Mouse (Mus musculus) urinary bladder, postnatal 14 days (tissue): ENCODE data around the gene Ptpn13.

Source experiments
- DNase-seq: peaks from one replicate; pipeline ENCODE4 v3.0.0; 2021; ENCODE audit warnings: low spot score

The Ptpn13 gene

DNA sequence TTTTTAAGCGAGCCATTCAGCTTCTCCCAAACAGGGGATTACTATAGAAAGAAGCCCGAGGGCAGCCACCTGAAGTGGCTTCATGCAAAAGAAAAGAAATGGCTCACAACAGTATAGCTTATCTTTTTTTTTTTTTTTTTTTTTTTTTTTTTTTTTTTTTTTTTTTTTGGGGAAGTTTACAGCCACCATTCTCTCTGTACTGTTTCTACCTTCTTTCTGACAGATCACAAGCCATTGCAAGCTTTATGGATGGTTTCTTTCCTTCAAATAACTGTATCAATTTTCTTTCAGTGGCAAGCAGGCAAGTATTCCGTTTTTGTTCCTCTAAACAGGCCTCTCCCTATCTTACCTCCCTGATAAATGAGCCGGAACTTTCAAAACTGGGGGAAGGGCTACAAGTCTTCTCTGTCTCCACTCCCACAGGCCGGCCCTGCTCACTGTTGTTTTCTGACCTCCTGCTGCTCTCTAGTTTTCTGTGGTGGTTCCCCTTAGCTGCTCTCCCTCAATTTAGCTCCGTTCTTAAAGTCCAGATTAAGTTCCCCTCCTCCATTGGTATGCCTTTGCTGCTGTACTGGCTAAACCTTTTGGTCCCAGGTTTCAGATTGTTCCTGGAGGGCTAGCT lies 1.6 kb upstream of the Ptpn13 start:
- no peak for DNase-seq

- DNase-seq, result no peak
Observed at GRCm38 (mm10) chr5:103423927-103424315, 1.1 kb upstream of the Ptpn13 start.

- peak; percentile 42 for DNase-seq
Observed at GRCm38 (mm10) chr5:103425363-103426031, 505 bp downstream of the Ptpn13 start.

DNA sequence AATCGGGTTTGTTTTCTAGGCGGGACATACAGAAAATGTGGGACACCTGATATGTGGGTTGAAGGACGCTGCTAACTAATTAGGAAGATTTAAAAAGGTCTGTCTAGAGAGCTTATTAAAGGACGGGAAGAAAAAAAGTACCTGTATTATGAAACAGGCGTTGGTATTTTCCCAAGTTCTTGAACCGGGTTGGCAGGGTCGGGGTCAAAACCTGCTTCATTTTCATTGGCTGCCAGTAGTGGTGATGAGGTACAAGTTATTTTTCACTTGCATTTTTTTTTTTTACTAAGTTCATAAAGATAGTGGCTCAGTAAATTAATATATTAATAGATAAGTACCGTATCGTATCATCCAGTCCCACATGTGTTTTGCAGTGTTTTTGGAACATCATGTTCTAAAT lies 1.3 kb downstream of the Ptpn13 start:
- no peak for DNase-seq

DNA sequence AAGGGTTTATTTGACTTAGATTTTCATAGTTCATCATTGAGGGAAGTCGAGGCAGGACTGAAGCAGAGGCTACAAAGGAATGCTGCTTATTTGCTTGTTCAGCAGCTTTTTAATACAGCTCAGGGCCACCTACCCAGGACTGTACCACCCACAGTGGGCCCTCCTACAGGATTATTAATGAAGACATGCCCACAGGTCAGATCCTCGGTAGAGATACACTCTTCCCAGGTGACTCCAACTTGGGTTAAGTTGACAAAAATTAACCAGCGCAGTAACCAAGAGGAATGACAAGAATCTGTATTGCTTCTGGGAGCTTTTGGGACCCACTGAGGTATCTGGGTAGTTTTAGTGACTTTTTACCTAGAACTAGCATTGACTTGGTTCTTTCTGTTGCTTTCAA lies 6.0 kb downstream of the Ptpn13 start:
- no peak for DNase-seq

- DNase-seq, result no peak
Observed at GRCm38 (mm10) chr5:103431479-103431878, 6.5 kb downstream of the Ptpn13 start.

DNA sequence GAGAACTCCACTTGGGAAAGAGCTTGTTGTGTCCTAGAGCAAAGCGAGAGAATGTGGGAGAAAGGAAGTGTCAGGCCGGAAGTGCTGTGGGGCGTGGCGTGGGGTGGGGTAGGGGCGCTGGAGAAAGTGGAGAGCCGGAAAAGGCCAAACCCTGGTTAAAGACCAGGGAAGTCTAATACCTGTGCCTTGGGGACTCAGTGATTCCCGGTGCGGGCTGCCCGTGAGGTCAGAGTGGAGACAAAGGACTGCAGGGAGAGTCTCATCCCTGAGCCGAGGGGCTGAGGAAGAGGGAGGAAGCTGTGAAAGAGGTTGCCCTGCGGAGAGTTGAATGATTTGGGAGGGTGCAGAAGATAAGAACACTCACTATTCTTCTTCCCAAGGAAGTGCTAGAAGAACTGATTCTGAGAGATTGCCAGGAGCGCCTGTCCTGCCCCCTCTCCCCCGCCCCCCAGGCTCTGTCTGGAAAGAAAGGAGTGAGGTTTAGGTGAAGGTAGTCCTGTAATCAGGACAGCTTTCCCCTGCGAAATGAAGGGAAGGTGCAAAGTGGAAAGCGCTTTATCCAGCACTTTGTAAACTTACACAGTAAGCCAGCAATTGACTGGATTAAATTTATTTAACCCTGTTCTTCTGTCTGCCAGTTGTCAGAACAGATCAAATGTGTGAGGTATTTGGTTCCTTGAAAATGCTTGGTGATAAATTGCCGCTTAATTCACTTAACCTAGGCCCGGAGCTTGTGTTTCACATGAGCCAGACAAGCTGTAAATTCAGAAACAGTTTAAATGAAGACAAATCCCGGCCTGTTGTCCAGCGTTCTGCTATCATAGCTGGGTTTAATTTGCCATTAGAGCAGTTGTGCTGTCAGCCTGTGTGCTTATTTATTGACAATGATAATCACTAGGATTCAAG lies 11.3 kb downstream of the Ptpn13 start:
- DNase-seq, result peak; percentile 66

GRCm38 (mm10) chr5:103437714-103438113 lies 12.7 kb downstream of the Ptpn13 start:
- no peak for DNase-seq

DNA sequence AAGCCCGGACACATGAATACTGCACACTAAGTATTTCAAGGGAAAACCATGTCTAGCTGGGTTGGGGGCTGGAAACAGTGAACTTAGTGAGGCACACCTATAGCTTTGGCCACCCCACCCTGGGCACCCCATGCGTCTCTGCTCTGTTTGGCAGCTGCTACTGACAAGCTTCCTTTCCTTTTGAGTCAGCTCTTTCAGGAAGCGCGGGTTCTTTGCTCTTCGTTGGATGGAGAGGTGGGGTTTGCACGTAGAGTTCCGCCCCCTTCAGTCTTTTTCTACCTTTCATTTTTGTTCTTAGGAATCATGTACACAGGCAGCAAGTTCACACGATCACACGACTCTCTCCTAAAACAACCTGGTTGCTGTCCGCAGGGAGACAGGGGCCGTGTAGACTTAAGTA lies 14.2 kb downstream of the Ptpn13 start:
- DNase-seq, result no peak

DNA sequence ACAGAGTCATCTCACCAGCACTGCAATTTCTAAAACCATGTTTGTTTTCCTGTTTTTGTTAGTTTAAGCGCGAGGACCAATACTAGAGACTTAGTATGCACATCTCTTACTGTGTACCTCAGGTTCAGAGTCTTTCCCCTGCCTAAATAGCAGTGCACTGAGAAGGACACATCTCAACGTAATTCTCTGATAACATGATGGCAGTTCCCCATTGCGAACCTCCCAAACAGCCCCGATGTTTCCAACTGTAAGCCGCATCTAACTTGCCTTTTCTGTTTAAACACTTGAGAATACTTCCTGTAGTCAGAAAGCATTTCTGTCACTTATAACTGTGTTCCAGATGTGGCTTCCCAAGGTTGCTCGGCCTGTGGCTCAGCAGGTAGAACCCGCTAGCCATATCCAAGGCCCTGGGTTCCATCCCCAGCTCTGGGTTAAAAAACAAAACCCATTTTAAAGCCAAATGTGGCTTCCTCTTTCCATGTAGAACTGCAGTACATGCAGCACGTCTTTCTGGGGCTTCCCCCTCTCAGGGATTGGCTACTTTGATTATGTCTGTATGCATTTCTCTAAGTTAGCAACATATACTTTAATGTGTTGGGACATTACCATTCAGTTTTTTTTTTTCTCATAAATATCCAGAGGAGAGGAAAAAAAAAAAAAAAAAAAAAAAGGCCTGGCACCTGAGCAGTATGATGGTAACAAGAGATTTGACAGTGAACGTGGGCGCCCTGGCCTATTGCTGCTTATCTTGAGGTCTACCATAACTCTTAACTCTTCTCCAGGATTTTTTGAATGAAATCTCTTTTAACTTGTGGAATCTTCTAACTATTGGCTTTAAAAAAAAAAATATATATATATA lies 15.7 kb downstream of the Ptpn13 start:
- no peak for DNase-seq

DNA sequence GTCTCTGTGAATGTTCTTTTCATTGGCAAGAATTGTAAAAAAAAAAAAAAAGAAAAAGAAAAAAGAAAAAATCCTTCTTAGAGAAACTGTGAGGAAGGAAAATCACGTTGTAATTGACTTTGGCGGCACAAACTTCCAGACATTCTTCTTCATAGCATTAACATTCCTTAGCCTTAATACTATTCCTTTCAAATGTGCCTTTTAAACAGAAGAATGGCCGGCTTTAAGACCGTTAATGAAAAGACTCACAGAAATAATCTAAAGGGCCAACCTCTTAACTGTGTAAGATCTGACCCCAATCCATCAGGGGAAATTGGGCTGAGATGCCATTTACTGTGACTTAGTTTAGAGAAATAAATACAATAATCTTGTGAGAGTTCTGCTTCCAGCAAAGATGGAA lies 16.7 kb downstream of the Ptpn13 start:
- DNase-seq, result no peak

DNA sequence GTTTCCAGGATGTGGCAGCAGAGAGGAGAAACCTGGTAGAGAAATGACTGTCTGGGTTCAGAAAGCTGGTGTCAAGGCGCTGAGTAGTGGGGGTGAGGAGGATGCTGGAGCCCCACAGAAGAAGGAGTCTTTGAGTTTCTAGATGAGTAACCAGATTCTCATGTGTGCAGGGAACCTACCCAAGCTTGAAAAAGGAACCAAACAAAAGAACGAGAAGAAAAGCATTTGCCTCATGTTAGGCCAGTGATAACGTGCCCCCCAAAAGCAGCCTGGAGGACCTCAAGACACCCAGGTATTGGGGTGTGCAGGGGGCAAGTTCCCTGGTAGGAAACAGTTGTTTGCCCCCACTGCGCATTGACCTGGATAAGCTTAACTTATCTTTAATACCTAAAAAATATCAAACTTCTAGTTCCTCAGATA lies 17.3 kb downstream of the Ptpn13 start:
- DNase-seq, result no peak

GRCm38 (mm10) chr5:103442921-103443320 lies 17.9 kb downstream of the Ptpn13 start:
- DNase-seq, result no peak

- no peak for DNase-seq
Observed at GRCm38 (mm10) chr5:103445383-103445782, 20.4 kb downstream of the Ptpn13 start.

DNA sequence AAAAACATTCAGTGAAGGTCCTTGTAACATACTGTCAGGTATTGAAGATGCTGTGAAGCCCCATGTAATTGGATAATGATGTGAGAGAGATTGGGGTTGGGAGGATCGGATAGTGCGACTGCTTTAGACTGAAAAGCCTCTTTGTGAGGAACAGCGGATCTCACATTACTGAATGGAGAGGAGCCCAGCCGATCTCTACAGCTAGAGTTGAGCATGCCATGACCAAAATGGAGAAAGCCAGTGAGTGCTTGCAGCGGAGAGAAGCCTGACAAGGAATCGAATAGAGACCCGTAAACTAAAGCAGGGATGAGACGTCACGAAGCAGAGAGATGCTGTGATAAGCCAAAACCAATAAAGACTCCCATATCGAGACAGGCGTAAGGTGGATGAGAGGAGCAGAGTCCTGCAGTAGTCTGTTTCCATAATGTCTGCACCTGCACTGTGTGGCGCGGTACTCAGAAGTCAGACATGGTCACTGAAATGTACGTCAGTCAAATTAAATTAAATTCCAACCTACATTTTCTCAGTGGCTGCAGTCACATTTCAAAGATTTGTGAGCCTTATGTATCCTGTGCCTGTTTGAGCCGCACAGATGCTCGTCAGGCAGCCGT lies 22.9 kb downstream of the Ptpn13 start:
- no peak for DNase-seq

- no peak for DNase-seq
Observed at GRCm38 (mm10) chr5:103448470-103448869, 23.5 kb downstream of the Ptpn13 start.

GRCm38 (mm10) chr5:103450663-103451062 lies 25.7 kb downstream of the Ptpn13 start:
- DNase-seq, result no peak

- no peak for DNase-seq
Observed at GRCm38 (mm10) chr5:103453361-103454140, 28.6 kb downstream of the Ptpn13 start.

- no peak for DNase-seq
Observed at GRCm38 (mm10) chr5:103456794-103457193, 31.8 kb downstream of the Ptpn13 start.

- DNase-seq, result no peak
Observed at GRCm38 (mm10) chr5:103458411-103458810, 33.4 kb downstream of the Ptpn13 start.
